Mouse (Mus musculus): ENCODE data around the gene Mlh3.

The Mlh3 gene

DNA sequence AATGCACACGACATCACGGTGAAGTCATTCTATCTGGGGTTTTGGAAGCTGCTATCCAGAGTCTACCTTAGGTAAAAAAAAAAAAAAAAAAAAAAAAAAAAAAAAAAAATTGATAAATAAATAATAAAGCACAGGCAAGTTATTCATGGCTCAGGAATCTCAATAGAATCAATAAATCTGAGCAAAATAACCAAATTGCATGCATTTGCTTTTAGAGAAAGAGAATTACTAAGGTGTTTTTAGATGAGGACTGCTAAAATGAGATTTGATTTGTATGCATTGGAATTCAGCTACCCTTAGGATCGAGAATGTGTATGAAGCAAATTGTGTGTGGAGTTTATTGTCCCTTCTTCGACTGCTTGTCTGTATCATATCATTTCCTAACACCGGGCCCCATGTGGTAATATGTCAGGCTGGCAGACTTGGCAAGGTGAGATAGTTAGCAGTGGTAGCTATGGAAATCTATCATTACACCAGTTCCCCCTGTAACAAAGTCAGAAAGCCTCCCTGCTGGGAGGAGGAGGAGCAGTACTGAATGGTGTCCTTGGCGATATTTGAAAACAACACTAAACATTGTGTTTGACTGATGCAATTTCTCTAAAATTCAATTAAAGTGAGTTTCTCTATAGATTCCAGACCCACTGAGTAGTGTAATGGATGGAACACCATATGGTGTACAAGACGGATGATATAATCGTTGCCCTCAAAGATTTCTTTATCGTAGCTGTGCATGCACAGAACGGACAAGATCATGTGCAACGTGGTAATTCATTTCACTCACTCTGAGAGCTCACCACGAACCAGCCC is 10.6 kb upstream of the Mlh3 start:
- no peak for DNase-seq (ENCODE audit: low spot score in 2 of 2)

DNA sequence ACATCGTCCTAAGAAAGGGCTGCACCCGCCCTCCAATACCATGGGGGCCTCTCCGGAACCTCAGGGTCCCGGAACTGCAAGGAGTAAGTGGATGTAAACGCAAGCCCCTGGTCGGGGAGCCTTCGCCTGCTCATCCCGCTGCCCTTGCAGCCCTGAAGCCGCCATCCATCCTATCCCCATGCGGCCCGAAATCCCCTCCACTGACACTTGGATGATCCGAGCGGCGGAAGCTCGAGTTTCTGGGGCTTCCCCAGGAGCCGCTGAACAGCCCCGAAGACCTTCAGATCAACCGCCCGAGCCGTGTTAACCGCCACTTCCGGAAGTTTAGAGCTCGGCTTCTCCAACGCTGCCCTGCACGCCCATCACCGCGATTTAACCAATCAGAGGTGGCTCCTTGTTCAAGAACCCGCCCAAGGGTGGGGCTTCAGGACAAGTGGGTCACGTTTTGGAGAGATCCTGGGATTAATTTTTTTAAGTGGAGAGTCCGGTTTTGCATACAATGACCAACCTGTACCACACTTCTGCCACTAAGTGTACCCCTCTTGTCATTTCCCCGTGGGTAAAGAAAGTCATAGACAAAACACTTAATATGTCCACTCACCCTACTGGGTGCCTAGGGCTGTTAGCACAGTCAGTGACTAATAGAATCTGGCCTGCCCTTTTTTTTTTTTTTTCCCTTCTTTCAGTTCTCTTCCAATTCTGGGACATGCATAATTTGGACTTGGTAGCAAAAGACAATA is 9.9 kb upstream of the Mlh3 start:
- DNase-seq (ENCODE audit: low spot score in 2 of 2): peak; percentile 95 to 98

DNA sequence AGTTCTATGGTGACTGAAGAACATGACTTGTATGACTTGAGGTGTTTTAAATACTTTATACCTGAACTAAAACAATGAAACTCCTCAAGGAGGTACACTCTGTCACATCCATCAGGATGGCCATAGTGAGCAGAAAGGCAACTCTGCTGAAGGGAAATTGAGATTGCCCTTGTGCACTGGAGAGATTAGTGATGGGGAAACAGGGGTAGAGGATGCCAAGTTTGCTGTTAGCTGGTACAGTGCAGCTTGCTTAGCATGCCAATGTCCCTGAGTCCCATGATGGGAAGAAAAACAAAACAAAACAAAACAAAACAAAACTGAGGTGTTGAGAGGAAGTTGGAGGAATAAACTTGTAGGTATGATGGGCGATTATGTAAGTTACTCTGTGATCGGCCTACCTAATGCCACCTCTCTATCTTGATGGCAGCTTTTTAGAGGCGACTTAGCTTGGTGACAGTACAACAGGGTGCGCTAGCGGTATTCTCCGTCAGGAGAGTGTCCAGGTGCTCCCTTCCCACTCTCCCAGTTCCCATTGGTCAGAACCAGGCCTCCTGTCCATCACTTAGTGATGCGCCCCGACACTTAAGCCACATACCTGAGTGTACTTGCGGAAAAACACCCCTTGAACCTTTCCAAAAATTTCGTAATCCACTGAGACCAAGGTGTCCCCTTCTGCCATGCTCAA is 9.1 kb upstream of the Mlh3 start:
- DNase-seq (ENCODE audit: low spot score in 2 of 2): no peak

DNA sequence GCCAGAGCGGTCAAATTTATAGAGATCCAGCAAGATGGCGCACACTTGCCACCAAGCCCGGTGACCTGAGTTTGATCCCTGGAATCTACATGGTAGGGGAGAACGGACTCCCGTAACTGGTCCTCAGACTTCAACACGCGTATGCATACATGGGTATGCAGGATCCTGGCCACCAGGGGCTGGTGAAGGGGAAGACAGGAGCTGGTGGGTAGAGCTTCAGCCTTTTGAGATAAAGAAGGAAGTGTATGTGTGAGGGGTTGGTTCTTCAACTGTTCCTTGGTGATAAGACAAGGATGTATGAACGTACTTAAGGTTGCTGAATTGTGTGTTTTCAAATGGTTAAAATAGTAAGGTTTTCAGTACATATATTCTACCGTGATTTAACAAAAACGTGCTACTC is 8.5 kb upstream of the Mlh3 start:
- peak in 1 of 2 experiments; percentile 35 for DNase-seq (ENCODE audit: low spot score in 2 of 2)

DNA sequence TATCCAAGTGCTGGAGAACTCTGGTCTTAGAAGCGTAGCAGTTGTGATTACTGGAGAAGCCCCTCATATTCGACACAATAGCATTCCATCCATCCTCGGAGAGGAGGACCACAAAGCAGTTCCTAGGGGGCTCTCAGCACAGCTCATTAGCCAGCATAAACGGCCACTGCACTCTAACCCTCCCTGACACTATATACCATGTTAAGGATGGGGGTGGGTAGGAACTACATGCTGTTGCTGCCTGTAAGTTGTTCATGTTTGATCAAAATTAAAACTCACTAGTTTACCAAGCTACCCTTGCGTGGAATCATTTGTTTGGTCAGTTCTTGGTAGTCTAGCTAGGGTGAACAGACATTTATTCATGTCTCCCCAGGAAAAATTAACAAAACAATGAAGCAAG is 5.9 kb upstream of the Mlh3 start:
- no peak for DNase-seq (ENCODE audit: low spot score in 2 of 2)

DNA sequence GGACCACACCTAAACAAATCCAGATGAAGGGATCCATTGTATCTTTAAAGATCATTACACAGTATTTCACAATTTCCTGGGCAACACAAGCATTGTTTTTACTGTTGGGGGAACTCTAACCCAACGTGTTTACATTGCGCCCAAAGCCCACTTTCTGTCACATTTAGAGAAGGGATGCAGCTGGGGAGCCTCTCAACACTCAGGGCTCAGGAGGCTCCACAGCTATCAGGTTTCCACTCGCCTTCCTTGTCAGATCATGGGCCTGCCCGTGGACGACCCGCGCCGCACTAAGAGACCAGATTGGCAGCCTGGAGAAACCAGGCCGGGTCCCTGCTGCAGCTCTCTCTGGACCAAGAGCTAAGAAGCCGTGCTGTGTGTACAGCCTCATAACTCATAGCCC is 3.1 kb upstream of the Mlh3 start:
- DNase-seq (ENCODE audit: low spot score in 2 of 2): no peak

DNA sequence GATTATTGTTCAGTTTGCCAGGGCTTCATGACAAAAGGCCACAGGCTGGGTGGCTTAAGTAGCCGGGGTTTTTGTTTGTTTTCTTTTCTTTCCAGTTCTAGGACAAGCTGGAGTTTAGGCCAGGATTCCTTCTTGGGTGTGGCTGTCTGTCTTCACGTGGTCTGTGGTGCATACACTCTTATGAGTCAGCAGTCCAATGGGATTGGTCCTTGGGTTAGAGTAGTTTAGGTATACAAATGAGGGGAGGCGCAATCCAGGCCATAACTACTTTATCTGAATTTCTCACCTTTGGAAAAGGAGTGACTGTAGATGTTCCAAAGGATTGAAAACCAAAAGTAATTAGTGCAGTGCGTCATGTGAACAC is 1.4 kb upstream of the Mlh3 start:
- no peak for DNase-seq (ENCODE audit: low spot score in 2 of 2)

DNA sequence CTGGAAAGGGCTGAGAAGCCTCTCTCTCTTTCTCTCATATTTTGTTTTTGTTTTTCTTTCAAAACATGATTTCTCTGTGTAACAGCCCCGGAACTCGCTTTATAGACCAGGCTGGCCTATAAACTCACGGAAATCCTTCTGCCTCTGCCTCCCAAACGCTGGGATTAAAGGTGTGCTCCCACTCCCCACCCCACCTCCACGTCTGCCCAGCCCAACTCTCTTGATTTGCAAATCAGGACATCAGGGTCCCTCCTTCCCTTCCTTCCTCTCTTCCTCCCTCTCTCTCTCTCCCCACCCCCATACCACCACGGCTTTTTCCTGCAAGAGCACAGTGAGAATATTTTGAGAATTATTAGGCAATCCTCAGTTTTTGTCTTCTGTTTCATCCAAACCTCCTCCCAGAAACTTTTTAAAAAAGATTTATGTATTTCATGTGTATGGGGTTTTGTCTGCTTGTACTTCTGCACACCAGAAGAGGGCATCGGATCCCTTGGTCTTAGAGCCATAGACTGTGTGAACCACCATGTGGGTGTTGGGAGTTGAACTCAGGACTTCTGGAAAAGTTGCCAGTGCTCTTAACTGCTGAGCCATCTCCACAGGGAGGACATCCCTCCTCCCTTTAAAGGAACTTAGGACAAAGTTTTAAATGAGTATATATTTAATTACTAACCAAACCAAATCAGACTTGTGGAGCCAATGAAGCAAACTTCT is 888 bp upstream of the Mlh3 start:
- DNase-seq (ENCODE audit: low spot score in 2 of 2): no peak

DNA sequence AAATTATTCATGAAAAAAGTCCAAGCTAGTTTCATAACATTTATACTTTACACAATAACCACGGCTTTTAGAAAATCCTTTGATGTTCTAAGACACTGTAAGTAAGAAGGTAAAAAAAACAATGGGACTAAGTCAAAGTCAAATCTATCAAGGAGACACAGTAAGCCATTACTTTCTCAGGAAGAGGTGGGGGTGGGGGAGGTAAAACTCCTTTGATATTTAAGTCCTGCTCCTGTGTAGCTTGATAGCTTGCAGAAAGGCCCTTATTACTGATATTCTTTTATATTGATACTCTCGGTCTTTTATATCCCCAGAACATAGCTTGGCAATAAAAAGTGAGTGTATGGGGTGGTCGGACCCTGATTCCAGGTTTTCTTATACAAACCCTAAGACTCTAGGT is 578 bp downstream of the Mlh3 start:
- no peak for DNase-seq (ENCODE audit: low spot score in 2 of 2)

DNA sequence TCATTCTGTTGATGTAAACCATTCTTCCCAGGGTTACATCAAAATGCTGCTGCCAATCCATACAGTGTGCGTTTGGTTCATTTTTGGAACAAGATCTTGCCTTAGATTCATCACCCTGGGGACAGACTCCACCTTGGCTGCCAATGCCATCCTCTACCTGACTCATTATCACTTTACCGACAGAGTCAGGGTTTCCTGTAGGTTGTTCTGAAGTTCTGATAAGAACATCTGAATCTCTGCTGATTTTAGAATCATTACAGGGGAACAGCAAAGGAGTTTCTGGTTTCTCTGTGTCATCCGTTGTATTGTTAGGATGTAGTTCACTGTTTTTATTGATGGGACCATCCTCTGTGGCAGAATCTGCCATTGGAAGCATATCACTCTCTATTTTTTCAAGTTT is 4.2 kb downstream of the Mlh3 start:
- no peak for DNase-seq (ENCODE audit: low spot score in 2 of 2)

DNA sequence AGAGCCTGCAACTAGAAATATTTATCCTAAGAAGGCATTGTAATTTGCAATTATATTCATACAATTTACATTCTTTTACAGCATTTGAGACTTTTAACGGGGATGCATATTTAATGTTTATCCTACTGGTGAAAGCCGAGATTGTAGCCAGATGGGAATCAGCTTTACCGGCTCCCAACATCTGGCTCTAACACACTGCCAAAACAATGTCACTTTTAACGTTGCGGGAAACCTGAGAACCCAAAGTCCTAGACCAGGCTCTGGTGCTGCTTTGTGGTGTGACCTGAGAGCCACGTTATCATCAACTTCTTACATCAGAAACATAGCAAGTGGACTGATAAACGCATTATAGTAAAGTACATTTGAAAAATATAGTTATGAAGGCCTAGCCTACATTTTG is 5.5 kb downstream of the Mlh3 start:
- DNase-seq (ENCODE audit: low spot score in 2 of 2): no peak

DNA sequence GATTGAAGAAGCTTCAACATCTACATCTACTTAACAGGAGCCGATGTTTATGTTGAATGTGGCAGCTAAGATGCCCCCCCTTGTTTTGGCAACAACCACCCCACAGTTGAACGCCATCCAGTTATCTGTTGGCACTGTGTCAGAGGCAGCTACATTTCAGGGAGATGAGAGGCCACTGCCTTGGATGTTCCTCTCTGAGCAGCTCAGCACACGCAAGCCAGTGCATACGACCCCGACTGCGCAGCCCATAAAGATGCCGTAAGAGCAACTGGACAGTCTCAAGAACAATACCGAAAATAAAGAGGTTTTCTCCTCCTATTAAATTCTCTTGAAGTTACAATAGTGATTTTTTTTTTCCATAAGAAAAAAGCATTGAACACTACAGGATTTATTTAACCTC is 5.9 kb downstream of the Mlh3 start:
- DNase-seq (ENCODE audit: low spot score in 2 of 2): no peak

DNA sequence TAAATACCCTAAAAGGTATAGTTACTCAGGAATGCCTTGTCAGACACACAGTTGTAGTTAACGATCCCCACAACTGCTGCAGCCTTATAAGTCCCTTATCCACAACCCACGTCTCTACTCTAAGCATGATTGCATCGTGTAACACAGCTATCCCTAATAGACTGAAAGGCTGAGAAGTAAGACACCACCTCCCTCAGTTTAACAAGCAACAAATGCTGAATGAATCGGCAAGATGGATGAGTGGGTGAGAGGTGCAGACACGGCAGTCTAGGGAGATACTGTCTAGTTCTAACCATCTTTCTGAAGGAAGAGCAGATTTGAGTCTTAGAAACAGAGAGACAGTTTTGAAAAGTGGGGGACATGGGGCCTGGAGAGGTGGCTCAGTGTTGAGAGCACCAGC is 7.2 kb downstream of the Mlh3 start:
- DNase-seq (ENCODE audit: low spot score in 2 of 2): no peak

DNA sequence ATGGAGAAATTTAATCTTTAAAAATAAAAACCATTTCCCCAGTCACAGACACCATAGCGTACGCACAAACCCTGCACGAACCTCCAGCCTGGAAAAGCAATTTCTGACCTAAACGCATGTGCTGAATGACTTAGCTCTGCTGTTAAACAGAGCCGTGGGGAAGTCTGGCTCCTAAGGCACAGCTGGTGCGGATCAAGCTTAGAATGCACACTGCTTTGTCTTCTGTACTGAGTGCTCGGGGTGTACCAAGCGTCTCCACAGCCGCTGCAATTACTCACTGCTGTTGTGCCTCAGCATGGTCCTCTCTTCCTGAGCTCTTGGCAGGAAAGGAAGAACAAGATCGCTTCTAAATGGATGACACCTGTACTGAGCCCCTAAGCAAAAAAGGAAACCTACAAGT is 7.9 kb downstream of the Mlh3 start:
- DNase-seq (ENCODE audit: low spot score in 2 of 2): no peak

DNA sequence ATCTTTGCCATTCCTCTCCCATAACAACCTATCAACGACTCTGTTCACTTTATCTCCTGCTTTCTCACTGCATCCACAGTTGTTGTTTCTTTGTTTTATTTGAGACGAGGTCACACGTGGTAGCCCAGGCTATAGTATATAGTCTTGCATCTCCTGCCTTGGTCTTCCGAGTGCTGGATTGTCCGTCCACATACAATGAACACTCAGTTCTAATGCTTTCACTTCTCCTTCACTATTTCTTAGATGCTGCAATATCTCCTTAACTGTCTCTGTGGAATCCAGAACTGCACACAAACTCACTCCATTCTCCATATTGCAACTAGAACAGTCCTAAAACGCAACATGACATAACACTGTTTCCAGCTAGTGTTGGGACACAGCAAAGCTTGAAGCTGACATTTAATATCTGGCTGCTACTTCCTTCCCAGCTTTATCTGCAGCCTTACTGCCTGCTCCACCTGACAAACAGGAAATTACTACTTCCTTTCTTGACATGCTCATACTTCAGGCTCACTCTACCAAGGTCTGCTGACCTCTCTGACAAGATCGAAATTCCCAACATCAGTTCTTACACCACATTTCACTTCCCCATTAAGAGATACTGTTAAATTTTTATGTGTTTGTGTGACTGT is 13.3 kb downstream of the Mlh3 start:
- no peak for DNase-seq (ENCODE audit: low spot score in 2 of 2)

DNA sequence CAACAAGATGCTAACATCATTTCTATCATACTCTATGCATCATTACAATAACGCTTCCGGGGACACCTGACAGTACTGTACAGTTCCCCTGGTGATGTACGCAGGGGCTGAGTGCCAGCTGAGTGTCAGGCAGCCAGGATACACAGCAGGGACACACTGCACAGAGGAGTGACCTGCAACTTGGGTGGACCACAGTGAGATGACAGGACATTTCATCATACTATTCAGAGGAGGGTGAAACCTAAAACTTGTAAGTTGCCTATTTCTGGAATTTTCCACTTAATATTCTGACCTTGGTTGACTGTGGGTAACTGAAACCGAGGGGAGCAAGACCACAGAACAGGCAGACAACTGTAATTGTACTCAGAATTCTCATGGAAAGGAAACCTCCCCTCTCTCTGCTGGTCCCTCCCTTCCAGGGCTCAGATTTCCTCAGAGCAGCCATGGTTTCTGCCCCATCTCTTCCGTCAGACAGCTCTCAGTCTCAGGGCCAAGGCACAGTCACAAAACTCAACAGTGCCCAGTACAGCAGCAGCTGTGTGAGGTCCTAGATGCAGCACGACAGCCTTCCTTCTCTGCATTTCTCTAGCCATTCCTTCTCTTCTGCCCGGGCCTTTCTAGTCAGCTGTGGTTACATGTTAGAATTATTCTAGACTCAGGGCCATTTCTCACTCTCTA is 14.2 kb downstream of the Mlh3 start:
- no peak for DNase-seq (ENCODE audit: low spot score in 2 of 2)

DNA sequence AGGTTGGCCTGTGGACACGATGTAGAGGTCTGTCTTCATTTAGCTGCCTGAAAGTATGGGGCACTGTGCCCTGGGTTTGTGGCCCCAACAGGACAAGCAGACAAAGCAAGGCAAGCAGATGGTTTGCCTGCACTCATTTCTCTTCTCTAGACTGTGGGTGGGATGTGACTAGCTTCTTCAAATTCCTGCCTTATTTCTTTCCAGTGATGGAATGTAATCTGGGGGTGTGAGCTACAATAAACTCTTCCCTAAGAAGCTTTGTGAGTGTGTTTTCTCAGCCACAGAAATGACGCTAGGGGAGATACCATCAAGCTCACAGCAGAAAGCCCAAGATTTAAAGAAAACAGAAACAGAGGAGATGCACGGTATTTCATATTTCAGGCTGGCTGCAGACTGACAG is 18.3 kb downstream of the Mlh3 start:
- DNase-seq (ENCODE audit: low spot score in 2 of 2): no peak

DNA sequence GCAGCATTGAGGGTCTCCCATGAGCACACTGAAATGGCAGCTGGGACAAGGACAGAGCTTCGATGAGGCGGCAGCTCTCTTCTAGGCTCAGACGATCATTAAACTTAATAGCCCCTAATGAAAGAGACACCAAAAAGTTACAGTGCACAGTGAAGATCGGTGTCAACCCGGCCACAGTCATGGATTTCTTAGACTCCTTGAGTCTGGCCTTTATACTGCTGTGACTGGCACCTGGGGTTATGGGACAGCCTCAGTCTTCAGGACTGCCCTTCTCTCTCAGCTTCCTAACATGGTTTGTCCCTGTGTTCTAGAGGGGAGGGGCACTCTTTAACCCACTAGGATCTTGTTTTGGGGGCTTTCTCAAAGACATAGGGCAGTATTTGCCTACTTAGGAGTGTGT is 32.8 kb downstream of the Mlh3 start:
- DNase-seq (ENCODE audit: low spot score in 2 of 2): no peak

DNA sequence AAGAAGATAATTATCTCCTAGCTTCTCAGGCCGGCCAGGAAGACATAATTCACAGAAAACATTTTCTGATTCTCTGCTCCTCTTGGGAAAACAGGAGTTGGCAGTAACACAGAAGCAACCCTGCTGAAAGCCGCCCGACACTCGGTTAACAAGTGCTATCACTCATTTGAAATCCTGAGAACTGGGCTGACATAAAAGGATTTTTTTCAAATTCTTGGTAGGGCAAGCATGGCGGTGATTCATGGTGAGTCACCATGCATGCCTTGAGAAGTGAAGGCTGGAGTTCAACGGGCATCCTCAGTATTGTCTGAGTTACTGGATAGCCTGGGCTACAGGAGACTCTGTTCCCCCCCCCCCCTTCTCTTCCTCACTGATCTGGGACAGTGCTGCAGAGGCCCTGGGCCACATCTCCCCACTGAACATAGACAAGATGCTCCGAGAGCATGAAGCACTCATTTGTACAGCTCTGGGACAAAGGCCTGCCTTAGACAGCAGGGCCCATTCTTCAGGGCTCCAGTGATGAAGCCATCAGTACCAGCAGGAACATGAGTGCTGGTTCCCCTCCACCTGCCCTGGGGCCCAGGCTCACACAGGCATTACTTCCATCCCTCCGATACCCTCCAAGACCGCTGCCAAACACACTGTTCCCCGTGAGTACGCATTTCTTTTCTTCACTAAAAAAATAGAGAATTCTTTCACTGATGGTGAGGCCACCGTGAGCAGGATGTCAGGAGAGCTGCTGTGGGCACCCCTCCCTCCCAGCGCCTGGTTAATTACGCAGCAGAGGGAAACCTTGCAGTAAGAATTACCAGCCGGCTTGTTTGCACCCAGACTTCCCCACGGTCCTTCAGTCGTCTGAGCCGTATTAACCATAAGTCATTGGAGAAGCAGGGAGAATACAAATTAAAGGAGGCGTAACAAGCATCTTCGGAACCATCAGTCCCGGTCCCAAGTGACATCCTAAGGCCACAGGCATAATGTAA is 36.7 kb downstream of the Mlh3 start:
- DNase-seq (ENCODE audit: low spot score in 2 of 2): no peak
